In genomic region chr13:99093269-99093668, GRCm38 (mm10) we compare ENCODE assay signal across 8 mouse cellular contexts.
A peak's percentile ranks its signal among the peaks of the same experiment; 100 is the strongest.
DNase-seq lines count a peak whose midpoint lies in the region; ATAC-seq lines count a peak whose summit lies in the region.

No protein-coding gene starts in this region.

- ATAC-seq in hematopoietic stem cell, adult 5-6 weeks (replicated peaks in 1 of 2; ENCODE audit: insufficient read depth in 1 of 2, low FRiP score in 2 of 2, low TSS enrichment in 1 of 2, low read depth in 1 of 2, poor library complexity in 2 of 2, severe bottlenecking in 2 of 2) = peak; percentile 96 to 98
- peak; percentile 93 for ATAC-seq in lung, embryonic 16.5 days (ENCODE audit: low read depth)

- no peak overlapping the region for H3K27ac ChIP-seq in lung, embryonic 16.5 days (ENCODE audit: low read length)

- no peak overlapping the region for H3K9ac ChIP-seq in lung, embryonic 16.5 days (ENCODE audit: low read length)

- H3K36me3 ChIP-seq in lung, embryonic 16.5 days (ENCODE audit: control insufficient read depth, insufficient read depth, low read length) = no peaks in the 10 kb centered on the region

- H3K4me2 ChIP-seq in lung, embryonic 16.5 days (ENCODE audit: low read depth, low read length) = no peak overlapping the region

- no peak overlapping the region for H3K4me3 ChIP-seq in lung, embryonic 16.5 days (ENCODE audit: low read length)

- 12% methylated on average over 9 of the region's 9 CpGs for WGBS in lung, embryonic 16.5 days

- H3K27me3 ChIP-seq in lung, embryonic 16.5 days (ENCODE audit: control insufficient read depth, insufficient read depth, low read depth, low read length) = no peaks in the 10 kb centered on the region

- no peaks in the 10 kb centered on the region for H3K9me3 ChIP-seq in lung, embryonic 16.5 days (ENCODE audit: control insufficient read depth, low read length)

- DNase-seq in MEL-GATA-1-ER (ENCODE audit: extremely low read depth, low read depth) = peak; percentile 14
- DNase-seq in cerebellum, adult 8-10 months = peak; percentile 25
- DNase-seq in forelimb bud, embryonic 11.5 days (ENCODE audit: low read depth, low spot score) = peak; percentile 75
- DNase-seq in layer of hippocampus, adult 8-10 months (ENCODE audit: low spot score in 2 of 2) = peak; percentile 75 to 82
- DNase-seq in ovary, postnatal 10 days (ENCODE audit: low spot score) = peak; percentile 33
- peak; percentile 74 for DNase-seq in thymus, postnatal 0 days (ENCODE audit: low spot score)

- H3K4me1 ChIP-seq in lung, embryonic 16.5 days (replicated peaks; ENCODE audit: control insufficient read depth, insufficient read depth, low read length) = peaks cover 6% of the 10 kb centered on the region; the same call in 1 of the 2 replicates

Comparison
In these comparisons a context has a peak if more than half of its experiments do, and no peak if none do; other contexts are left out.
1. DNase-seq: peak in every context shown above with its lines; median percentile 78 in layer of hippocampus, adult 8-10 months; 75 in forelimb bud, embryonic 11.5 days; 74 in thymus, postnatal 0 days; 33 in ovary, postnatal 10 days; 25 in cerebellum, adult 8-10 months; 14 in MEL-GATA-1-ER.